Mouse (Mus musculus): ENCODE results near the gene Ttbk2. TPM values are rescaled to one million over a fixed set of nuclear protein-coding genes. Genes with fewer than 3 reads are reported as not detected.

Ttbk2 gene
- total and polyA plus RNA-seq, 3 experiments, result 2.0 to 13.3 (median 12.6) TPM

DNA sequence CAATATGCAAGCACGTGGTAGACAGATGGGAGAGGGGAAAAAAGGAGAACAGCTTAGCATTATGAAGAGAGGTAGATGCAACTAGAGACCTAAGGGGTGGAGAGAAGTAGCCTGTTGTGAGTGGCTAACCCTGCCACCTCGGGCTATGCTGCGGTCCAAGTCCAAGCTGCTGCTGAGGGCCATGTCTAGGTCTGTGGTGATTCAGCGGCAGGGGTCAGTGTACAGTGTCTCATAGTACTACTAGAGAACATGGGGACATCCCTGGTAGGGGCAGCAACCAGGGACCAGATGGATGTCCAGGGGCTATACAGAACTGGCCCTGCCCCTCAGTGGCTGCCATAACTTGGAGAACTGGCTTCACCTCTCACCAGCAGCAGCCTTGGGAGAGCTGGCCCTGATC lies 15.2 kb downstream of the Ttbk2 start:
- no peak overlapping the region for H3K9ac ChIP-seq (ENCODE audit: low read depth, low read length)
- H3K36me3 ChIP-seq (ENCODE audit: control insufficient read depth, insufficient read depth, low read length), result no peaks in the 10 kb centered on the region
- DNase-seq, result no peak
- H3K27me3 ChIP-seq (ENCODE audit: control insufficient read depth, insufficient read depth, low read length), result no peaks in the 10 kb centered on the region
- TF ChIP-seq EP300 (IDR thresholded peaks at IDR 0.05; ENCODE audit: insufficient read depth, low read depth, low read length), result no peak
- TF ChIP-seq CTCF (IDR thresholded peaks at IDR 0.05), result no peak
- TF ChIP-seq POLR2A (IDR thresholded peaks at IDR 0.05; ENCODE audit: insufficient read depth, low read depth, low read length), result no peak
- H3K27ac ChIP-seq, result no peak overlapping the region
- no peak overlapping the region for H3K4me3 ChIP-seq
- intact Hi-C loops (cut with DNase I), result no loop called here
- WGBS, result 94% methylated on average over 4 of the region's 4 CpGs
- 0 out of 2 replicates have a peak, but pooled peaks cover 6% of the 10 kb centered on the region for H3K79me2 ChIP-seq (replicated peaks; ENCODE audit: control insufficient read depth, insufficient read depth, low read length)
- H3K4me1 ChIP-seq (ENCODE audit: control insufficient read depth, insufficient read depth, low read length), result no peaks in the 10 kb centered on the region

DNA sequence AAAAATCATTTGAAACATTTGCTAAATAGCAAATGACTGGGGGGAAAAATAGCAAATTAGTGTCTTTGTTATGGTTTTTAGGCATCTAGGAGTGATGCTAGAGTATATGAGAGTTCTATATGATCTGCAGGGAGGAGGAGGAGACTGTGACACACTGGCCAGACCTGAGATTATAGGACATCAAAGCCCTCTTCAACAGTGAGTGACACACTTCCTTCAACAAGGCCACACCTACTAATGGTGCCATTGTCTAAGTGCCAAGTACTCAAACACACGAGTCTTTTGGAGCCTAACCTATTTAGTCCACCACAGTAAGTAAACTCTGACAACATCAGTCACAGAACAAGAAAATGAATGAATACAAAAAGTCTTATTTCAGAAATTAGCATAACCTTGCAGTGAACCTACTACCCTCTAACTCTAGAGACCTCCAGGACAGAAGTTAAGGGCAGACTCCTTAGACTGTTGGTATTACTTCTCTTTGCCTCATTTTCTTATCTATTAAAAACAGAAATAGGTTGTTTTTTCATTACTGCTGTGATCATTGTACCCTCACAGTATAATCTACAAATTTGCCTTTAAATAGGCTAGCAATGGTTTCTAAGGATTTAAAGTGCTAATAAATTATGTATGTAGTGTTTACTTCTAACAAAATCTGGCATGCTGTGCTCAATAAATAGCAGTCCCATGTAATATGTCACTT lies 23.3 kb downstream of the Ttbk2 start:
- Histone ChIP-seq H3K4me3 (no peak overlapping the region), H3K4me1 (ENCODE audit: control insufficient read depth, insufficient read depth, low read length) (0 out of 2 replicates have a peak, but pooled peaks cover 1% of the 10 kb centered on the region), H3K27ac (no peak overlapping the region), H3K27me3 (ENCODE audit: control insufficient read depth, insufficient read depth, low read length) (no peaks in the 10 kb centered on the region), H3K36me3 (ENCODE audit: control insufficient read depth, insufficient read depth, low read length) (no peaks in the 10 kb centered on the region; the same call in 1 of the 2 replicates), H3K9ac (ENCODE audit: low read depth, low read length) (no peak overlapping the region), H3K79me2 (replicated peaks; ENCODE audit: control insufficient read depth, insufficient read depth, low read length) (no peaks in the 10 kb centered on the region; the same call in 1 of the 2 replicates)
- no peak for DNase-seq
- WGBS, result 27% methylated on average over 1 of the region's 1 CpGs
- intact Hi-C loops (cut with DNase I), result no loop called here
- no peak for TF ChIP-seq EP300 (IDR thresholded peaks at IDR 0.05; ENCODE audit: insufficient read depth, low read depth, low read length)
- no peak for TF ChIP-seq CTCF (IDR thresholded peaks at IDR 0.05)
- TF ChIP-seq POLR2A (IDR thresholded peaks at IDR 0.05; ENCODE audit: insufficient read depth, low read depth, low read length), result no peak

DNA sequence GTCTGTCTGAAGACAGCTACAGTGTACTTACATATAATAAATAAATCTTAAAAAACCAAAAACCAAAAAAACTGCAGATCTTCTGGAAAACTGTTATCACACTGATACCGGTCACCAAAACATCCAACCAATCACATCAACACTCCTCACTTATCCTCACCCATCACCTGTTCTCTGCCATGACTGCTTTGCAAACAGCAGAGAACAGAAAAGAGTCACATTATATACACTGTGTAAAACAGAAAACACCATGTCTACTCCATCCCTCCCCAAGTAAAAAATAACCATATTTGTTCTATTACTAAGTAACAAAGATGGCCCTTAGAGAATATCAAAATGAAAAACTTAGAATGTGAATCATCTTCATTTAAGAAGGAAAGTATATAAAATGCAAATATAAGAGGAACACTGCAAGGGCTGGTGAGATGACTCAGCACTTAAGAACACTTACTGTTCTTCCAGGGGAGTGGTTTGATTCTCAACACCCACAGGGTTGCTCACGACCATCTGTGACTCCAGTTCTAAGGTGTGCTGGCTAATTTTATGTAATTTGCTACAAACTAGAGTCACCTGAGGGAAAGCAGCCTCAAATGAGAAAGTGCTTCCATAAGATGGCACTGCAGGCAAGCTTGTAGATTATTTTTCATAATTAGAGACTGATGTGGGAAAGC lies 80.0 kb downstream of the Ttbk2 start:
- Histone ChIP-seq H3K4me3 (no peak overlapping the region), H3K9ac (ENCODE audit: low read depth, low read length) (no peak overlapping the region), H3K4me1 (ENCODE audit: control insufficient read depth, insufficient read depth, low read length) (no peaks in the 10 kb centered on the region), H3K27me3 (ENCODE audit: control insufficient read depth, insufficient read depth, low read length) (no peaks in the 10 kb centered on the region), H3K36me3 (ENCODE audit: control insufficient read depth, insufficient read depth, low read length) (no peaks in the 10 kb centered on the region), H3K27ac (no peak overlapping the region), H3K79me2 (replicated peaks; ENCODE audit: control insufficient read depth, insufficient read depth, low read length) (no peaks in the 10 kb centered on the region)
- intact Hi-C loops (cut with DNase I), result no loop called here
- DNase-seq, result no peak
- TF ChIP-seq CTCF (IDR thresholded peaks at IDR 0.05) (no peak), EP300 (IDR thresholded peaks at IDR 0.05; ENCODE audit: insufficient read depth, low read depth, low read length) (no peak), POLR2A (IDR thresholded peaks at IDR 0.05; ENCODE audit: insufficient read depth, low read depth, low read length) (no peak)
- 91% methylated on average over 2 of the region's 2 CpGs for WGBS

DNA sequence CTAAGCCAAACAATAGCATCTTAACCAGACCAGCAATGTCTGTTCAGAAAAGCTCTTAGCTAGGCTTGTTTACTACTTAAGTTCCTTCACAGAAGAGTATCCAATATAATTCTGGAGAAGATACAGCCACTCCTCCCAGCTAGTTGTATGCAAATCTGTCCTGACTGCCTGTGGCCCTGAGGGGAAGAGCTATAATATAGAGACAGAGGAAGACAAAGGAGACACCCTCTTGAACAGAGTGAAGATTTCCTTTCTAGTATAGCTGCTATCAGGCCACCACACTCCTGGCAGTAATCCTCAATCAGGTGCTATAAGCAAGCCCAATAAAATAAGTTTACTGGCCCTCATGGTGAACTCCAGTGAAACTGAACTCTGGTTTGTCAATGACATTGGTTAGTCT lies 88.5 kb downstream of the Ttbk2 start:
- Histone ChIP-seq H3K4me1 (ENCODE audit: control insufficient read depth, insufficient read depth, low read length) (no peaks in the 10 kb centered on the region), H3K27me3 (ENCODE audit: control insufficient read depth, insufficient read depth, low read length) (no peaks in the 10 kb centered on the region), H3K27ac (no peak overlapping the region), H3K79me2 (replicated peaks; ENCODE audit: control insufficient read depth, insufficient read depth, low read length) (no peaks in the 10 kb centered on the region), H3K36me3 (ENCODE audit: control insufficient read depth, insufficient read depth, low read length) (no peaks in the 10 kb centered on the region), H3K4me3 (no peak overlapping the region), H3K9ac (ENCODE audit: low read depth, low read length) (no peak overlapping the region)
- TF ChIP-seq CTCF (IDR thresholded peaks at IDR 0.05) (no peak), POLR2A (IDR thresholded peaks at IDR 0.05; ENCODE audit: insufficient read depth, low read depth, low read length) (no peak), EP300 (IDR thresholded peaks at IDR 0.05; ENCODE audit: insufficient read depth, low read depth, low read length) (no peak)
- intact Hi-C loops (cut with DNase I), result no loop called here
- DNase-seq, result no peak

DNA sequence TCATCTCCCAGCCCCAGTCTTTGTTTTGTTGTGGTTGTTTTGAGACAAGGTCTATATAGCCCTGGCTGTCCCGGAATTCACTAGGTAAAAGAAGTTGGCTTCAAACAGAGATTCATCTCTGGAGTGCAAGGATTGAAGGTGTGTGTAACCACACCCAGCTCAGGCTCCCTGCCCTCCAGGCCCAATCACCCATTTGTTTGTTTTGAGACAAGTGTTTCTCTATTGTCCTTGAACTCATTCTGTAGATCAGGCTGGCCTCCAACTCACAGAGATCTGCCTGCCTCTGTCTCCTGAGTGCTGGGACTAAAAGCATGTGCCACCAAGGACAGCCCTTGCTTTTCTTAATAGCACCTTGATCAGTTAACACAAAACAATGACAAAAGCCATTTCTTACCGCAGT lies 102.4 kb downstream of the Ttbk2 start:
- 96% methylated on average over 2 of the region's 2 CpGs for WGBS
- Histone ChIP-seq H3K4me3 (no peak overlapping the region), H3K27me3 (ENCODE audit: control insufficient read depth, insufficient read depth, low read length) (no peaks in the 10 kb centered on the region), H3K79me2 (replicated peaks; ENCODE audit: control insufficient read depth, insufficient read depth, low read length) (no peaks in the 10 kb centered on the region), H3K9ac (ENCODE audit: low read depth, low read length) (no peak overlapping the region), H3K4me1 (ENCODE audit: control insufficient read depth, insufficient read depth, low read length) (no peaks in the 10 kb centered on the region), H3K27ac (no peak overlapping the region), H3K36me3 (ENCODE audit: control insufficient read depth, insufficient read depth, low read length) (peaks cover 5% of the 10 kb centered on the region)
- no peak for TF ChIP-seq EP300 (IDR thresholded peaks at IDR 0.05; ENCODE audit: insufficient read depth, low read depth, low read length)
- TF ChIP-seq POLR2A (IDR thresholded peaks at IDR 0.05; ENCODE audit: insufficient read depth, low read depth, low read length), result no peak
- no peak for TF ChIP-seq CTCF (IDR thresholded peaks at IDR 0.05)
- intact Hi-C loops (cut with DNase I), result no loop called here
- DNase-seq, result no peak

DNA sequence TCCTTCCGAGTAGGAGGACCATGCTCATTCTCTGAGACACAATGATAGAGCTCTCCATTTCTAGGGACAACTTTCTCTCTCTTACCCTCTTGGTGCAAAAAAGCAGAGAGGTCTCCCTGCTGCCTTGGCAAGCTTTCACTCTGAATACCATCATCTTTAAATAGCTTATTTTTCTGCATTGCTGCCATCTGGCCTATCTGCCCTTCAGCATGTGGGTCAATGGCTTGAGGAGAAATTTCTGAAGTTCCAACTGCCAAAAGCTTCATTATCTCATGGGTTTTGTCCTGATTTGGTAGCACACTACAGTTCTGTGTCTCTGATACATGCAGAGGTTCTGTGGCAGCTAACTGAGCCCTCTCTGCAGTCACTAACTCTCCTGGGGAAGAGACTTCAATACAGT lies 104.9 kb downstream of the Ttbk2 start:
- Histone ChIP-seq H3K27ac (peak overlapping the region; percentile 51; the same call in 1 of the 2 replicates), H3K4me1 (ENCODE audit: control insufficient read depth, insufficient read depth, low read length) (no peaks in the 10 kb centered on the region), H3K9ac (ENCODE audit: low read depth, low read length) (no peak overlapping the region), H3K27me3 (ENCODE audit: control insufficient read depth, insufficient read depth, low read length) (no peaks in the 10 kb centered on the region), H3K79me2 (replicated peaks; ENCODE audit: control insufficient read depth, insufficient read depth, low read length) (no peaks in the 10 kb centered on the region), H3K36me3 (ENCODE audit: control insufficient read depth, insufficient read depth, low read length) (peaks cover 5% of the 10 kb centered on the region), H3K4me3 (no peak overlapping the region)
- DNase-seq, result no peak
- no peak for TF ChIP-seq POLR2A (IDR thresholded peaks at IDR 0.05; ENCODE audit: insufficient read depth, low read depth, low read length)
- TF ChIP-seq EP300 (IDR thresholded peaks at IDR 0.05; ENCODE audit: insufficient read depth, low read depth, low read length), result no peak
- TF ChIP-seq CTCF (IDR thresholded peaks at IDR 0.05), result no peak
- WGBS, result 85% methylated on average over 1 of the region's 1 CpGs
- intact Hi-C loops (cut with DNase I), result no loop called here
